Mouse (Mus musculus) cortical plate, adult 2 months (tissue): Measurements from ENCODE around the gene Kank2.

ENCODE experiments used
- CTCF ChIP-seq: fragments of 200-500 bp; IDR thresholded peaks from 2 replicates; pipeline ENCODE4 v1.5.1; 2011; ENCODE audit warnings: mild to moderate bottlenecking, control low read depth, low read length; ENCODE audit not compliant: insufficient read depth; ENCODE audit errors: extremely low read depth
- POLR2A ChIP-seq: fragments of 200-500 bp; IDR thresholded peaks from 2 replicates; pipeline ENCODE4 v1.6.1; 2011; ENCODE audit warnings: mild to moderate bottlenecking, low read length, control low read depth; ENCODE audit not compliant: insufficient read depth; ENCODE audit errors: extremely low read depth

GRCm38 (mm10) chr9:21794925-21795324 lies 3.6 kb downstream of the Kank2 start:
- TF ChIP-seq POLR2A (no peak), CTCF (no peak)
